Mouse (Mus musculus) left cerebral cortex, postnatal 4 days (tissue): ENCODE data around the gene Thrap3. TPM values are rescaled to one million over a fixed set of nuclear protein-coding genes. Genes with fewer than 3 reads are reported as not detected.

ENCODE experiments used
- DNase-seq: peaks from one replicate; pipeline ENCODE4 v3.0.0-alpha.2; 2022
- intact Hi-C: fragments of 180-260 bp; cut with DNase I; formaldehyde crosslinking; loops from one replicate; pipeline ENCODE4 v1.15.1; 2025
- total RNA-seq, 2 experiments: library from RNA; stranded (reverse); gene quantifications; 2 replicates each; pipeline ENCODE4 v1.2.3; 2021

Gene Thrap3
- 100 to 1,000 TPM; 165 TPM for total RNA-seq

GRCm38 (mm10) chr4:126202303-126203181 is at the start of gene Thrap3:
Thrap3 (minus strand) TSS chr4:126202760.
- peak; percentile 99 for DNase-seq
- intact Hi-C loops = no loop called here

DNA sequence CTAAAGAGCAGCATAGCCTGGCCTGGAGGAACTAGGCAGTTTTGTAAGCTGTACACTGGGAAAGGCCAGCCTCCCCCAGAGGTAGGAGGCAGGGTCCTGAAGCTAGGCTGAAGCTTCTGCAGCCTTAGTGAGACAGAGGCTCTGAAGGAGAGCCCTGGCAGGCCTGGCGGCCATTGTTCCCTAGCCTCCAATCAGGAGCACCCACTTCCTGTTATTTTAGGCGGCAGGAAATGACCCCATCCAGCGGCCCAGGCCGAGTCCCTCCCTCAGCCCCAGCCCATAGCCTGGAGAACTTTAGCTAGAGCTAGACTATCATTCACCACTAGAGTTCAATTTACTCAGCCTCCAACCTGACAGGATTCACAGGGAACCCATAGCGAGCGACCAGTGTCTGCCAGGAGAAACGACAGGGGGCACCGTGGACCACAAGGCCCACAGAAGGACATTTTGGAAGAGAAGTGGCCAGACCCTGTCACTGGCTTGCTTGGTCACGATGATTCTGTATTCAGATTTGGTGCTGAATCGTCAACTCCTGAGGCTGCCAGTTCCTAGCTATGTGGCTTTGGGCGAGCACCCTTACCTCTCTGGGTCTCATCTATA is 49.2 kb upstream of the Thrap3 start:
- DNase-seq = no peak
- intact Hi-C loops = no loop called here

DNA sequence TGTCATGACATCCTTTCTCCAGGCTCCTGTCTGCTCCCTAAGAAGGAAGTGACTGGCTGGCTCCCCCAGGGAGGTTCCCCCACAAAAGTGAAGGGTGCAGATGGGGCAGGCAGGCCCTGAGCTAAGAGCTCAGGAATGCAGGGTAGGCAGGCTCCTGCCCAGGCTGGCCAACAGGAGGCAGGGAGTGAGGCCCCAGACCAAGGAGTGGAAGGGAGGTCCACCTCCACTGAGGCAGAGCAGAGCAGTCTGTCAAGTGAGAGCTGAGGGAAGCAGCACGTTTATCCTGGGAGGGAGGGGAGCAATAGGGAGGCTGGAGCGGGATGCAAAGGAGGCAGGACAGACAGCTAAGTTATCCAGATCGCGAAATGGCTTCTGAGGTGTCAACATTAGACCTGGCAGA is 48.1 kb upstream of the Thrap3 start:
- no peak for DNase-seq
- intact Hi-C loops = no loop called here

GRCm38 (mm10) chr4:126248261-126248868 is 45.8 kb upstream of the Thrap3 start:
- intact Hi-C loops = no loop called here
- DNase-seq = no peak

GRCm38 (mm10) chr4:126246202-126246889 is 43.8 kb upstream of the Thrap3 start:
- no peak for DNase-seq

DNA sequence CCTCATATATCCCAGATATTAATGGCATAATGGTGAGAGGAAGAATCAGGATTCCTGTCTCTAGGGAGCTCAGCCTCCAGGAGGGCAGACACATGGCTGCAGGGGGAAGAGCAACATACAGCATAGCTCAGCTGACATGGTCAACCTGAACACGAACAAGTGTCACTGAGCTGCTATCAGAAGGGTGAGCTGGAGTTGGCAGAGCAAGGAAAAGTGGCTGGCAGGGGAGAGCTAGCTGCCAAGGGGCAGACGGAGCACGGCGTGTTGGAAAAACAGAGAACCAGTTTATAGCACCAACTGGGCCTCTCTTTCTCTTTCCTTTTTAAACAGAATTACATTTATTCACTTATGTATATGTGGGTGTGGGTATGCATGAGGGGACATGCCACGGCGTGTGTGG is 40.0 kb upstream of the Thrap3 start:
- intact Hi-C loops = no loop called here
- DNase-seq = no peak

More at GRCm38 (mm10) chr4:126246202-126246889, 43.8 kb upstream of the Thrap3 start:
- intact Hi-C loops = no loop called here

GRCm38 (mm10) chr4:126241956-126242355 is 39.4 kb upstream of the Thrap3 start:
- intact Hi-C loops = no loop called here
- DNase-seq = no peak

DNA sequence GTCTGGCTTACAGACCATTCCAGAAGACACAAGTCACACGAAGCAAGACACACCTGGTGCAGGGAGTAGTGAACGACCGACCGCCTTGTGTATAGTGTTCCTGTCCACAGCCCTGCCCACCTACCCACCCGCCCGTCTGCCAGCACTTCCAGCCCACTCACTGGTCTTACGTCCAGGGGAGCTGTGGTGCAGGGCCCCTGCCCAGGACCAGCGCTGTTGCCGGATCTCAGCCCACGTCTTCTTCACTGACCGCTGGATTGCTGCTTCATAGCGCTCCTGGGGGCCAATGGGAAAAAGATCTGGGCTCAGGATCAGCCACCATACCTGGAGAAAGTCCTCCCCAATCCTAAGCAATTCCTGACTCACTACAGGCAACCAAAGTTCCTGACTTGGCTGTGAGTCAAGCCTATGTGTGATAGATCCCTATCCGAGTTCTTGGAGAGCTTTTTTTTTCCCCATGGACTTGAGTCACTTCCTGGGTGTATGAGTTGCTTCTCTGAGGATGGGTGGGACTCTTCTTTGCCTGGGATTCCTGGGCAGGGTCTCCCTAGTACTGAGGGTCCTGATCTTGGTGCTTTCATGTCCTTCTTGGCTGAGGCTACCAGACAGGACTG is 37.4 kb upstream of the Thrap3 start:
- intact Hi-C loops = no loop called here
- DNase-seq = no peak

DNA sequence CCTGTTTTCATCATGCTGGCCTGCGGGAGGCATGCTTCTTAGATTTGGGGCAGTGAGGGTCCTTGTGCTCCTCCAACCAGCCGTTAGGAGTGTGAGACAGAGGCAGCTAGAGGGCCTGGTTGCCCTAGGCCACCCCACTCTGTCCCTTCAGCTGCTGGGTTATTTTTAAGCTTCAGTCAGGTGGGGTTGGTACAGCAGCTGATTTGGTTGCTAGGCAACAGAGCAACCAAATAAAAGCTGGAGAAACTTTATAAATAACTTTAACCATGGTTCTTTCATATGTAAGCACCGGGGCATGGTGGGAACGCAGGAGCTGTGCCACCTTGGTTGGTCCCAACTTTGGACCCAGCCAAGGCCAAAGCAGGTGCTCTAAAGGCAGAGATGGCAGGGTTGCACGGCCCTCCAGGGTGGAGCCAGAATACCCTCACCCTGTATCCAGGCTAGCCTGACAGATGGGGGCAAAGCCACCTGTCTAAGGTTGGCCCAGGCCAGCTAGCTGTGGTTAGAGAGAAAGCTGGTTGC is 35.2 kb upstream of the Thrap3 start:
- no peak for DNase-seq
- intact Hi-C loops = no loop called here

GRCm38 (mm10) chr4:126236467-126237280 is 34.1 kb upstream of the Thrap3 start:
- DNase-seq = no peak
- intact Hi-C loops = no loop called here

DNA sequence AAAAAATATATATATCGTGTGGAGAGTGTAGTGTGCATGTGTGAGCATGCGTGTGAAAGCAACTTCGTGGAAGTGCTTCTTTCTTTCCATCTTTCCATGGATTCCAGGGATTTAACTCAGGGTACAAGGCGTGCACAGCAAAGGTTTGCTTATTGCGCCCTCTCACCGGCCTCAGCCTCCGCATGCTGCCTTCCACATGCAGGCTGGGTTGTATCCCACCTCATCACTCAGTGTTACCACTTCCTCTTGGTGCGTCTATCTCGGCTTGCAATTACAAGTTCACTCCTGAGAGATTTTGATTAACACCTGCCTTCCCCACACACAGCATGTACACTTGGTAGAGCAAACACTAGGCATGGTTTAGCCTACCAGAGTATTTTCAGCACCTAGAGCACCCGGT is 32.6 kb upstream of the Thrap3 start:
- DNase-seq = no peak
- intact Hi-C loops = no loop called here

DNA sequence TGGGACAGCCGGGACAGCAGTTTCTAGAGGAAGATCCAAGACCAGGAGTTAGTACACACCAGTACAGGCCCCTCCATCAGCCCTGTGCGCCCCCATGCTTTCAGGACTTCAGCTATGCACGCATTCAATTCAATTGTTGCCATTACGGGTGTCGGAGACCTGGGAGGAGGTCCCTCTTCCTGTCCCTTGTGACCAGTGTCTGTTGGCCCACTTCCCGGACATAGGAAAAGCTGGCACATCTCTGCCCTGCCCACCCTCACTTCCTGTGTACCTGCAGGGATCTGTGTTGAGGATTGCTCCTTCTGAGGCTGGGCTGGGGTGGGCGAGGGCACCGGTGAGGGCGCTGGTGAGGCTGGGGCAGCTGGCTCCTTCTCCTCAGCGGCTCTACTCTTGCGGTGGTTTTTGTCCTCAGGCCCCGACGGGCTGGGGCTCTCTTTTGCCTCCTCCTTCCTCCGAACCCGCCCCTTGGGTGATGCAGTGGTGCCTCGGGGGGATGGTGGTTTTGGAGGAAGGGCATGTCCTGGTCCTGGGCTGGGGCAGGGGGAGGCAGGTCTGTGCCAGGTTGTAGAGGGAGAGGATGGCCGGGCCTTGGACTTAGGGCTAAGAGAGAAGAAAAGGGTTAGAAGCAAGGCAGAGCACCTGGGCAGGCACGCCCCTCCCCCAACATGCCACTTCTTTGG is 32.1 kb upstream of the Thrap3 start:
- DNase-seq = no peak
- intact Hi-C loops = no loop called here

- intact Hi-C loops = no loop called here
- no peak for DNase-seq
Observed at GRCm38 (mm10) chr4:126233676-126234308, 31.2 kb upstream of the Thrap3 start.

DNA sequence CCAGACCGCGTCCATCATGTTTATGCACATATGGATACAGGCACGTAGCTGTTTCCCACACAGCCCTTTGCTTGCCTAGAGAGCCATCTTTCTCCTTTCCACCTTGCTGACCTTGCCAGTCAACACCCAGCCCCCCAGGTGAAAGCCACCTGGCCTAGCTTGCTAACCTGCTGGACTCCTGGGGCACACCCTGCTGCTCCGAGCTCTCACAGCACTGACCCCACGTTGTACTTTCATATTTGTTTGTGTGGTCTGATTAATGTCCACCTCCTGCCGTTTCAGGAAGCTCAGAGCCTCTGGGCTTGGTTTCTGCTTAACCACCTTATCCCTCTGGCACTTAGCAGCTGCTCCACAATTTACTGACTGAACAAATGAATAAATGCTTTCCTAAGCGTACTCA is 27.3 kb upstream of the Thrap3 start:
- DNase-seq = no peak
- intact Hi-C loops = loop anchor here (5.0 kb wide), 2 partner anchors 32 to 47 kb away; partner anchors contain the start of gene Trappc3

DNA sequence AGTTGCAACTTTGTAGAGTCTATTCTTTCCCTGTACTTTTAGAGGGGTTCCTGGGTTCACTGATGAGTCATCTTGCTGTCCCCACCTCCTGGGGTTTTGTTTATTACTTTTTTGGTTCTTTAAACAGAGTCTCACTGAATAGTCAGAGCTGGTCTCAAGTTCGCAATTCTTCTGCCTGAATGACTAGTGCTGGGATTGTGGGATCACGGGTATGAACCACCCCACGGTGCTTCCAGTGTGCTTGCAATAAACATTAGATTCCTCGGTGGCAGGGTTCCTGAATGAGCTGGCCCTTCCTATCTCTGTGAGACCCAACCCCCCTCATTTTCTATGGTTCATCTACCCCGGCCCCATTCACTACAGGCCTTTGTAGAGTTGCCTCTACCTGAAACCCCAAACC is 25.6 kb upstream of the Thrap3 start:
- no peak for DNase-seq
- intact Hi-C loops = loop anchor here (5.0 kb wide), 2 partner anchors 34 to 49 kb away; partner anchors contain the start of gene Trappc3

DNA sequence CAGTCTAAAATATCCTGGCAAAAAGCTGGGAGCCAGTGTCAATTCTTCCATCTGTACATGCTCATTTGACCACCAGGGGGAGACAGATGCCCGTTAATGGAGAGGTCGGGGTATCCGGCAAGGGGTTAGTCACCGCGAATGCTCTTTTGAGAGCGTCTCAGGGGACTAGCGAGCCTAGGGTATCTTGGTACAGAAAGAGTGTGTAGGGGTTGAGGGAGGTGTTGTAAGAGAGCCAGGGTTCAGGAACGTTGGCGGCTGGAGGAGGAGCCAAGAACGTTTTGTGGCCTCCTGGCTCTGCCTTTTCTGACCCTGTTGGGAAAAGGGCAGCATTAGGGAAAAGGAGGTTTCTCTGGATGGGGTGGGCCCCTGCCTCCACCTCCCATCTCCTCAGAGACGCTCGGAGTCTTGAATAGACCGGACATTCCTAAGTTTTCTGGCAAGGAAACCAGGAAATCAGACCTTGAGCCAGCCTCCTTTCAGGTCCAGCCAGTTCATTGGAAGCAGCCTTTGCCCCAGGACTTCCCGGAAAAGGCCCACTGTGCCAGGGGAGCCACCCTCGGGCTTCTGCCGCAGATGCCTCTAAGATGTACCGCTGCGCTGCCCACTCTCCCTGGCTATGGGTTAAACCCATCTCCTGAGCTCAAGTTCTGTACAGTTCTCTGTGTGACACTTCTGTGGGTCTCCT is 24.7 kb upstream of the Thrap3 start:
- peak; percentile 93 for DNase-seq
- intact Hi-C loops = loop anchor here (5.0 kb wide), 2 partner anchors 35 to 50 kb away; partner anchors contain the start of gene Trappc3

DNA sequence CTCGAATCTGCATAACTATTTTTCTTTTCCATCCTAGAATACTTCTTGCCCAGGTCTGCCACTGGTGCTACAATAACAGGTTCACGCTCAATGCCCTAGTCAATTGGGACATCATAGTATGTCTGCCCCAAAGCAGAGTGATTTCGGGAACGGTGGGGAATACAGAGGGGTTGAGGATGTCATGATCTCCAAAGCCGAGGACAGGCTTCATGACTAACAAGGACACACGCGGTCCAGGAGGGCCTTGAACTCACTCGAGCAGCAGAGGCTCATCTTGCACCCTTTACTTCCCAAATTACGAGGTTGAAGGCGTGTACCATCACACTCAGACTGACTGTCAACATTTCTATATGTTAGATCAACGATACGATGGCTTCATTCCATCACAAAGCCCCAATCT is 24.1 kb upstream of the Thrap3 start:
- intact Hi-C loops = loop anchor here (5.0 kb wide), 2 partner anchors 36 to 51 kb away; partner anchors contain the start of gene Trappc3
- DNase-seq = no peak

- intact Hi-C loops = no loop called here
- DNase-seq = no peak
Observed at GRCm38 (mm10) chr4:126222631-126223030, 20.1 kb upstream of the Thrap3 start.
